Mouse (Mus musculus) small intestine, adult 2 months (tissue): ENCODE measurements around the gene Slc15a3. TPM values are rescaled to one million over a fixed set of nuclear protein-coding genes. Genes with fewer than 3 reads are reported as not detected.

Source experiments
- H3K27ac ChIP-seq: fragments of 200-500 bp; 2 replicates; pipeline ENCODE4 v1.5.1; 2012; ENCODE audit warnings: low read depth, low read length, control low read depth, inconsistent platforms; ENCODE audit not compliant: insufficient read depth
- H3K27me3 ChIP-seq: fragments of 200-500 bp; 2 replicates; pipeline ENCODE4 v1.6.1; 2012; ENCODE audit warnings: mild to moderate bottlenecking, moderate library complexity, low read length, inconsistent platforms; ENCODE audit not compliant: control insufficient read depth, insufficient read depth
- H3K36me3 ChIP-seq: fragments of 200-500 bp; 2 replicates; pipeline ENCODE4 v1.6.1; 2012; ENCODE audit warnings: mild to moderate bottlenecking, low read length, control low read depth, inconsistent platforms; ENCODE audit not compliant: control insufficient read depth, insufficient read depth
- H3K4me1 ChIP-seq: fragments of 200-500 bp; 2 replicates; pipeline ENCODE4 v1.6.1; 2012; ENCODE audit warnings: low read length, inconsistent platforms, mixed read lengths; ENCODE audit not compliant: control insufficient read depth, insufficient read depth, insufficient read length
- H3K4me3 ChIP-seq: fragments of 200-500 bp; 2 replicates; pipeline ENCODE4 v1.5.1; 2012; ENCODE audit warnings: low read depth, mild to moderate bottlenecking, control low read depth, inconsistent platforms, low read length, moderate library complexity
- CTCF ChIP-seq: fragments of 200-500 bp; IDR thresholded peaks from 2 replicates; pipeline ENCODE4 v1.5.1; 2012; ENCODE audit warnings: low read depth, mild to moderate bottlenecking, control low read depth, inconsistent platforms, low read length, moderate library complexity, mixed read lengths; ENCODE audit not compliant: insufficient replicate concordance, insufficient read length; ENCODE audit errors: extremely low read depth
- POLR2A ChIP-seq: fragments of 200-500 bp; IDR thresholded peaks from 2 replicates; pipeline ENCODE4 v1.6.1; 2012; ENCODE audit warnings: low read depth, mild to moderate bottlenecking, control low read depth, inconsistent platforms, low read length, moderate library complexity
- WGBS: fragments of 180-500 bp; shearing (Covaris S2); methylation state at CpG from one replicate; pipeline ENCODE4 v1.1.7; 2018; 5-methylcytosine and 5-hydroxymethylcytosine counted together
- polyA plus RNA-seq: library from polyadenylated mRNA; depleted of rRNA; stranded (reverse); fragments of >200 nt; gene quantifications from 2 replicates; pipeline ENCODE4 v1.2.3, GENCODE M21; 2012

Slc15a3 gene
- polyA plus RNA-seq, 1 experiment: 14.4 TPM

- 64% methylated on average over 16 of the region's 16 CpGs for WGBS
- TF ChIP-seq POLR2A (no peak), CTCF (no peak)
- Histone ChIP-seq H3K27me3 (no peaks in the 10 kb centered on the region), H3K4me1 (no peaks in the 10 kb centered on the region; the same call in none of the 2 replicates), H3K27ac (peak overlapping the region; percentile 79), H3K36me3 (no peaks in the 10 kb centered on the region), H3K4me3 (peak overlapping the region; percentile 53)
These were observed 2.4 kb downstream of the Slc15a3 start for GRCm38 (mm10) chr19:10841721-10842626.

GRCm38 (mm10) chr19:10842914-10843313 lies 3.4 kb downstream of the Slc15a3 start:
- Histone ChIP-seq H3K27me3 (no peaks in the 10 kb centered on the region), H3K36me3 (no peaks in the 10 kb centered on the region), H3K27ac (peak overlapping the region; percentile 52), H3K4me3 (peak overlapping the region; percentile 53), H3K4me1 (no peaks in the 10 kb centered on the region; the same call in none of the 2 replicates)
- 46% methylated on average over 24 of the region's 24 CpGs for WGBS
- TF ChIP-seq POLR2A (no peak), CTCF (no peak)

- TF ChIP-seq CTCF (no peak), POLR2A (no peak)
- H3K36me3 ChIP-seq: no peaks in the 10 kb centered on the region
- H3K27ac ChIP-seq: no peak overlapping the region
- no peaks in the 10 kb centered on the region for H3K27me3 ChIP-seq
- WGBS: 82% methylated on average over 5 of the region's 5 CpGs
- H3K4me3 ChIP-seq: peak overlapping the region; percentile 6; the same call in 1 of the 2 replicates
- H3K4me1 ChIP-seq: no peaks in the 10 kb centered on the region; the same call in none of the 2 replicates
These were observed 4.7 kb downstream of the Slc15a3 start for GRCm38 (mm10) chr19:10844206-10844605.

GRCm38 (mm10) chr19:10845454-10845853 lies 5.9 kb downstream of the Slc15a3 start:
- TF ChIP-seq CTCF (no peak), POLR2A (no peak)
- Histone ChIP-seq H3K27me3 (no peaks in the 10 kb centered on the region), H3K27ac (no peak overlapping the region), H3K4me1 (no peaks in the 10 kb centered on the region; the same call in none of the 2 replicates), H3K4me3 (no peak overlapping the region), H3K36me3 (no peaks in the 10 kb centered on the region)
- WGBS: 60% methylated on average over 3 of the region's 3 CpGs

GRCm38 (mm10) chr19:10846150-10846549 lies 6.6 kb downstream of the Slc15a3 start:
- TF ChIP-seq CTCF (no peak), POLR2A (no peak)
- Histone ChIP-seq H3K27ac (no peak overlapping the region), H3K4me1 (no peaks in the 10 kb centered on the region; the same call in none of the 2 replicates), H3K36me3 (no peaks in the 10 kb centered on the region), H3K4me3 (no peak overlapping the region), H3K27me3 (no peaks in the 10 kb centered on the region)
- 73% methylated on average over 7 of the region's 7 CpGs for WGBS

GRCm38 (mm10) chr19:10847311-10848087 lies 8.0 kb downstream of the Slc15a3 start:
- Histone ChIP-seq H3K27me3 (no peaks in the 10 kb centered on the region), H3K36me3 (no peaks in the 10 kb centered on the region), H3K4me1 (no peaks in the 10 kb centered on the region; the same call in none of the 2 replicates), H3K4me3 (no peak overlapping the region), H3K27ac (no peak overlapping the region)
- 47% methylated on average over 3 of the region's 3 CpGs for WGBS
- no peak for TF ChIP-seq CTCF
- TF ChIP-seq POLR2A: no peak

- H3K27me3 ChIP-seq: no peaks in the 10 kb centered on the region
- no peak overlapping the region for H3K27ac ChIP-seq
- H3K4me1 ChIP-seq: no peaks in the 10 kb centered on the region
- TF ChIP-seq CTCF (no peak), POLR2A (no peak)
- no peak overlapping the region for H3K4me3 ChIP-seq
- 44% methylated on average over 3 of the region's 3 CpGs for WGBS
- H3K36me3 ChIP-seq: no peaks in the 10 kb centered on the region
These were observed 15.9 kb downstream of the Slc15a3 start for GRCm38 (mm10) chr19:10855422-10855821.
